ENCODE assay signal across 17 mouse cellular contexts in the genomic region with DNA sequence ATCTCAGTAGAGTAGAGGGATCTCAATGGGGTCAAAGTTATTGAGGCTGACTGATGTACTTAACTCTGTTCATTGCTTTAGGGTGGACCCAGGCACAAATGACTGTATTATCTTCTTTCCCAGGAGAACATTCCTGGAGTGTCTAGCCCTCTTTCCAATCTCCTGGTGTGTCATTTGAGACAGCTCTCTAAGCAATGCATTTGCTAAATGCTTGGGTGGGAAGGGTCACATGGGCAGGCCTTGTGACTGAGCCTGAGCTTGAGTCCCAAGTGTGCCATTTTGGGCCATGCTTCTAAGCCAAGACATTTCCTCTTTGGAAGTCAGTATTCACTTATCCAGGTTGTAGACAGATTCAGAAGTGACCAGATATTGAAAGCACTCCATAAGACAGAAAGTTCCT. TPM values are rescaled to one million over a fixed set of nuclear protein-coding genes. Genes with fewer than 3 reads are reported as not detected.
"Had no signal": no experiment of that assay in that cellular context is flagged by ENCODE, and none has a peak within 500 bp of the region (broad histone marks: within the 10 kb centered on the region; RNA-seq: fewer than 3 reads in every experiment).

No protein-coding gene starts in this region.

- H3K4me1 ChIP-seq: midbrain, embryonic 12.5 days; neural tube, embryonic 15.5 days had no signal

- H3K4me3 ChIP-seq: limb, embryonic 10.5 days; liver, embryonic 15.5 days; midbrain, embryonic 12.5 days; neural tube, embryonic 15.5 days had no signal

- H3K9ac ChIP-seq: liver, embryonic 15.5 days; midbrain, embryonic 12.5 days; neural tube, embryonic 15.5 days had no signal

- H3K4me2 ChIP-seq: liver, embryonic 11.5 days; liver, embryonic 15.5 days; midbrain, embryonic 12.5 days; neural tube, embryonic 15.5 days had no signal

- H3K9me3 ChIP-seq: limb, embryonic 10.5 days; liver, embryonic 15.5 days; midbrain, embryonic 12.5 days; neural tube, embryonic 15.5 days had no signal

- ATAC-seq: midbrain, embryonic 16.5 days had no signal

- H3K27ac ChIP-seq: limb, embryonic 10.5 days; liver, embryonic 15.5 days; midbrain, embryonic 12.5 days; neural tube, embryonic 15.5 days had no signal

- H3K27me3 ChIP-seq: liver, embryonic 15.5 days; neural tube, embryonic 15.5 days had no signal

- DNase-seq: kidney, postnatal 14 days; lung, adult 2 months; lung, postnatal 4 days; right cerebral cortex, adult 18-20 months; right cerebral cortex, postnatal 25 days; thymus, postnatal 4 days had no signal

- H3K36me3 ChIP-seq: limb, embryonic 10.5 days; liver, embryonic 15.5 days; midbrain, embryonic 12.5 days; neural tube, embryonic 15.5 days had no signal

RNA-seq across cellular contexts. Expression of gene Tex38, which starts 40.6 kb away (rescaled TPM):
- total RNA-seq: layer of hippocampus, postnatal 14 days; left cerebral cortex, adult 18-20 months; megakaryocyte-erythroid progenitor cell, adult 5-6 weeks had no signal
- polyA plus RNA-seq: liver, embryonic 15.5 days; midbrain, embryonic 12.5 days; neural tube, embryonic 11.5 days; small intestine, adult 2 months had no signal
